Mouse (Mus musculus): ENCODE data around the gene Zfp983. TPM values are rescaled to one million over a fixed set of nuclear protein-coding genes. Genes with fewer than 3 reads are reported as not detected.

Gene Zfp983
- polyA plus RNA-seq (2017; shearing (Covaris generic)): 10.1 TPM

GRCm38 (mm10) chr17:21650364-21650907 lies at the start of gene Zfp983:
Zfp983 (plus strand) TSS chr17:21650624.

GRCm38 (mm10) chr17:21691560-21691959 lies 41.1 kb downstream of the Zfp983 start, which contains the start of gene Gm10226:
Gm10226 (plus strand) TSS chr17:21691860.

GRCm38 (mm10) chr17:21707343-21707996 lies 57.0 kb downstream of the Zfp983 start, which contains the start of gene Zfp760:
Zfp760 (plus strand) TSS chr17:21707741.

Other genes with a start within 250 kb of the Zfp983 start
- gene Zfp54, start 227.4 kb upstream of the Zfp983 start, polyA plus RNA-seq (2017; shearing (Covaris generic)): 8.9 TPM
- gene Zfp51, start 200.2 kb upstream of the Zfp983 start, polyA plus RNA-seq (2017; shearing (Covaris generic)): 42.1 TPM
- 67.0 TPM for gene Zfp53, start 161.6 kb upstream of the Zfp983 start, polyA plus RNA-seq (2017; shearing (Covaris generic))
- 19.6 TPM for gene Zfp52, start 115.1 kb upstream of the Zfp983 start, polyA plus RNA-seq (2017; shearing (Covaris generic))
- gene Zfp948, start 83.6 kb upstream of the Zfp983 start, polyA plus RNA-seq (2017; shearing (Covaris generic)): 4.2 TPM
- 16.0 TPM for gene Gm10226, start 41.2 kb downstream of the Zfp983 start, polyA plus RNA-seq (2017; shearing (Covaris generic))
- 5.6 TPM for gene Zfp760, start 57.1 kb downstream of the Zfp983 start, polyA plus RNA-seq (2017; shearing (Covaris generic))
- 0.59 TPM for gene Zfp229, start 80.2 kb downstream of the Zfp983 start, polyA plus RNA-seq (2017; shearing (Covaris generic))
- gene Zfp820, start 195.1 kb downstream of the Zfp983 start, polyA plus RNA-seq (2017; shearing (Covaris generic)): 0.38 TPM

All from CD4-positive, CD25-positive, alpha-beta regulatory T cell (primary cell).